Mouse (Mus musculus) inflammation-experienced regulatory T-cells, adult 6 months (primary cell): Measurements from ENCODE around the gene Iqschfp. TPM values are rescaled to one million over a fixed set of nuclear protein-coding genes. Genes with fewer than 3 reads are reported as not detected.

Experiments
- ATAC-seq: one replicate; pipeline ENCODE4 v1.8.0; 2017
- polyA plus RNA-seq, 3 experiments: library from polyadenylated mRNA; unstranded; fragments of 100-300 nt; shearing (Covaris generic); gene quantifications; one replicate each; pipeline ENCODE4 v1.2.1; 2017

Gene Iqschfp
- polyA plus RNA-seq, 3 experiments from 2014 or later, result not detected

DNA sequence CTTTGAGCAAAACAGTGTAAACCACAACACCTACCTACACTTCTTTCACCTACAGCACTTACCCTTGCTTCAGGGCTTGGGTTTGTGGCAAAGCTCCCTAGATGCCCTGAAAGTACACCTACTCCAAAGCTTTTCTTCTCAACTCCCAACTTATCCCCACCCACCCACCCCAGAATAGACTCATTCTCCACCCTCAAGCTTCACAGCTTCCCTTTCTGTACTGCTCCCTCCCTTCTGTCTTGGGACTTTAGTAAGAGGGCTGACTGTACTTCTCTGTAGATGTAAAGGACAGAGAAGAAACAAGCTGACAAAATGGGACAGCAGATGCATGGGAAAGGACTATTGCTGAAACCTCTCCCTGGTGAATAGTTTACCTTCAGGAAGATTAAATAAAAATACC lies 476.0 kb downstream of the Iqschfp start:
- ATAC-seq, result no peak

DNA sequence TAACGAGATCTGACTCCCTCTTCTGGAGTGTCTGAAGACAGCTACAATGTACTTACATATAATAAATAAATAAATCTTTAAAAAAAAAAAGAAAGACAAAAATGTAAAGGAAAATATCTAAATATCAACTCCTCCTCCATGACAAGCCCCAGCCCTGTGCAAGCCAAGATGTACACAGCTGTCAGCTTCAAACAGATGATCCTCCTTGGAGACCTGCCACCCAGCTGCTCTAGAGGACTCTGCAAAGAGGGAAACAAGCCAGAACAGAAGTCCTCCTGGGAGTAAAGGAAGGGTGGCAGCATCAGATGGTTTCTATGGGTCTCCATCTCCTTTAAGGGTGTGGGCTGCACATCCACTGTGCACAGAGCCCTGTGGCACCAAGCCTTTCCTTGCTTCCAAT lies 480.9 kb downstream of the Iqschfp start:
- ATAC-seq, result no peak

DNA sequence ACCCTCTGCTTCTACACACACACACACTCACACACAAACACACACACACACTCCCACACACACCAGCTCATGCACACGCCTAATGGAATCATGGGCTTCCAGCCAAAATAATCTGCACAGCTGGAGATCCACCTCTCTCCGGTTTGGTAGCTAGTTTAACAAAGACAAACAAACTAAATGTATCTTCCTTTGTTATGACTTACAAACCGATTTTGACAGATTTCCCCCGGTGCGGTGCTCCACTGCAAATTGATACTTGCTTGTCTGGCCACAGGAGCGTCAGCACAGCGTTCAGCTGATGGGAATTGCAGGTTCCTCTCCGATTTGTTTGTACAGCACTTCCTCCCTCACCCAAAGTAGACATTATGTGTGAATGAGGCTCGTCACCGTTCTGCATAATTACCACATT lies 483.1 kb downstream of the Iqschfp start:
- no peak for ATAC-seq

DNA sequence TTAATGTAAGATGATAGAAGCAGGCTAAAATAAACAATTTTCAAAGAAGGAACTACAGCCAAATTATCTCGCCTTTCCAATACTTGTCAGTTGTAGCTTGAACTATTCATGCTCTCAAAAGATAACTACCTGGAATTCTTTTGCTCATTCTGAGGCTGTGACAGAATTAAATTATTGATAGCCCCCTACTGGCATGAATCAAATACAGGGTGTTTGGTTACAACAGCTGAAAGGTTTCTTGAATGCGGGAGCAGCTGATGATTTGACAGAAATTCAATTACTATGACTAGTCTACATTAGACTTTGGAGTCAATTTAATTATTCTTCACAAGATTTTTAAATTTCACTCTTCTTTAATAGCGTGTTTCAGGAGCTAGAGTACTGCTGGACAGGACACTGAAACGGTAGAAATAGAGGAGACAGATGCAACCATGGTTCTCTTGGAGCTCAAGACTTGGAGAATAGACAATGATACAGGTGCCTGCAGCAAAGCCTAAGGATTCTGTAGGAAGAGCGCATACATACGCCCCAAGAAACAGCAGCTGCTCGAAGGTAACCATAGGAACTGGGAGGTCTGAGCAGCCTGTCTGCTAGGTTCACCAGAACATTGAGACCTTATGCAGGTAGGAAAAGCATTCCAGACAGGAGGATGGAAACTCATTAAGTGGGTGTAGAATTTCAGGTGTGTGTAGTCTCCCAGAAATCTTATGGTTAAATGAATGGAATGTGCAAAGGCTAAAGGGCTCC lies 485.6 kb downstream of the Iqschfp start:
- ATAC-seq, result no peak

DNA sequence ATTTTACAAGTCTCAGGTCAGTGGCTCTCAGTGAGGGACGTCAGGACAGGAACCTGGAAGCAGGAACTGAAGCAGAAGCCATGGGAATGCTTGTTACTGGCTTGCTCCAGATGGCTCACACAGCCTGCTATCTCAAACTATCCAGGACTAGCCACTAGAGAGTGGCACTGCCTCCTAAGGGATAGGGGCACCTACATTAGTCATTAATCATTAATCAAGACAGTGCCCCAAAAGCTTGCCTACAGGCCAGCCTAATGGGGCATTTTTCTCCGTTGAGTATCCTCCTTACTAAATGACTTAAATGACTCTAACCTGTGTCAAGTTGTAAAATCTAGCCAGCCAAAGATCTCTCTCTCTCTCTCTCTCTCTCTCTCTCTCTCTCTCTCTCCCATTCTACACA lies 486.8 kb downstream of the Iqschfp start:
- no peak for ATAC-seq

DNA sequence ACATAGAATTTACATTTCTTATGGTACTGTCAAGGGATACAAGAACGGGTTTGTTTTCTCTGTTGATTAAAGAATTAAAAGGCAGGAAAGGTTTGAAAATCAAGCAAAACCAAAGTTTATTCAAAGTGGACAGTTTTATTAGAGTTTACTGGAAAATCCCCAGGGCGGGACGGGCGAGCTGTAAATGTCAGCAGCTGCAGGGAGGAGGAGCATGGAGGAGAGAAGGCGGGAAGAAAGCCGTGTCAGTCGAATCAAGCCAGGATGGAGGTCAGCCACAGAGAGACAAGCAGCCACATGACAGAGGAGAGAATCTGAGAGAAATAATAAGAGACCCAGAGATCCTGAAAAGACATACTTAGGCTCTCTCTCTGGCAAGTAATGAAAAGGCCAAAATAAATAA lies 487.2 kb downstream of the Iqschfp start:
- no peak for ATAC-seq

DNA sequence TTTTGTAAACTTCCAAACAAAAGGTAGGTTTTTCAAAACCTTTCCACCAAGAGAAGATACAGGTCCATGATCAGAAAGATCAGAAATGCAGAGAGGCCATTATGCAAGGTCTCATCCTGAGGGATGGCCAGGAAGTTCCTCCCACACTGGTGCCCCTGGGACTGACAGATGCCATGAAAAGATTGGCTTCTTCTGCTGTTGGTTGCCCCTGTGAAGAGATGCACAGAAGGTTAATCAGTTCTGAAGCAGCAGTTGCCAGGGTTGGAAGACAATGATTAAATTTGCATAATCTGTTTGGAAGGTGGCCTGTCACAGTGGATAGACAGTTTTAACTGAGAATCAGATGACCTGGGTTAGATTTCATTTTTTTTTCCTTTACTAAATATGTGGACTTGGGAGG lies 491.6 kb downstream of the Iqschfp start:
- ATAC-seq, result no peak

DNA sequence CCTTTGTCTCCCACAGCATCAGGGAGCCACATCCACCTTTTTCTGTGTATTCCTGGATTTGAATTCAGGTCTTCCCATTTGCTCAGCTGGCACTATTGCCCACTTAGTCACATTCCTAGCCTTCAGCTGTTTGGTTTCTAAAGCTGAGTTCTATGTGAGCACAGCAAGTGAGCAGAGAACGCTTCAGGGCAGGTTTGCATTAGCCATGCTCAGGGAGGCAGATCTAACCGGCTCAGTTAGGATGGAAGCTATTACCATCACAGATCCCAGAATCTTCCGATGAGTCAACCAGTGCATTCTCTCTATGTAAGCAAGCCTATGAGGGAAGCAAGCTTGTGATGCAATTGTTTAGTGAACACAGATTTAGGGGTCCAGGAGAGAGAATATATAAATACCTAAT lies 493.5 kb downstream of the Iqschfp start:
- no peak for ATAC-seq

DNA sequence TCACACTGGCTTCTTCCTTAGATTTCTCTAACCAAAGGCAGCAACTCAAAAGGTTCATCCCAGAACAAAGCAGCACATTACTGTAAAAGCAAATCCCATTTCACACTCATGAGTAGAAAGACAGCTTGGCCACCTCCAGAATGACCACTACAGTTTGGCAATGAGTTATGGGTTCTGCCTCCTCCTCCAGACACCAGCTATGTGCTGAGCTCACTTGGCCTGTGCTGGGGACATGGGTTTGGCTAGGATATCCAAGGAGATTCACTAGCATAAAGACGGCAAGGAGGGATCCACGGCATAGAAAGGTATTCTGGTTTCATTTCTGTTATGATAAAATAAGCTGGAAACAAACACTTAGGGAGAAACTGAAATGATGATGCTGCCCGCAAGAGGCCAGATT lies 496.0 kb downstream of the Iqschfp start:
- no peak for ATAC-seq

DNA sequence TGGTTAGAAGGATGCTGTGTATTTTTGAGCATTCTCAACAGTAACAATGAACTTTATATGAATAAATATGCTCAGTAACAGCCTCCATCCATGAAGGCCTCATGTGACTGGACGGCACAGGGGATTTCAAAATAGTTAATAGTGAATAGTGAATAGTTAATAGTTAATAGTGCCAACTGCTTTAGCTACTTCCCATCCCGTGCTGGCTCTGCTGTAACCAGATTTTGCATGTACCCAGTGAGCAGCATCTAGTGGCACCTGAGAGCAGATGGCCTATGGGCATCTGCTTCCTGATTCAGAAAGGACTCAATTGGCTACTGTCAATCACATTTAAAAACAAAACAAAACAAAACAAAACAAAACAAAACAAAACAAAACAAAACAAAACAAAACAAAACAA lies 501.5 kb downstream of the Iqschfp start:
- no peak for ATAC-seq

DNA sequence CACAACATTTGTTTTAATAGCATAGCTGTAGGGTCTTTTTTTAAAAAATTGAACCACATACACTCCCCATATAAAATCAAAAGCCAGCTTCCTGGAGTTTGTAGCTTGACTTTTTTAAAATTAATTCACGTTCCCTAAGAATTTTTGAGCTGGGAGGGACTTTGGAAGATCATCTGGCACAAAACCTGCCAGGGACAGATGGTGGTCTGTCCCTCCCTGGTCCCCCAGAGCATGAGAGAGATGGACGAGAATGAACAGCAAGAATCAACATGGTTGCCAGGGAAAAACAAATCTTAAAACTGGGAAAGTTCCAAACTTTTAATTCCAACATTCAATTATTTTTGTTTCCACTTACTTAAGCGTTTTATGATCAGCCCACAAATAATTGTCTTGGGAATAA lies 506.7 kb downstream of the Iqschfp start:
- ATAC-seq, result no peak

DNA sequence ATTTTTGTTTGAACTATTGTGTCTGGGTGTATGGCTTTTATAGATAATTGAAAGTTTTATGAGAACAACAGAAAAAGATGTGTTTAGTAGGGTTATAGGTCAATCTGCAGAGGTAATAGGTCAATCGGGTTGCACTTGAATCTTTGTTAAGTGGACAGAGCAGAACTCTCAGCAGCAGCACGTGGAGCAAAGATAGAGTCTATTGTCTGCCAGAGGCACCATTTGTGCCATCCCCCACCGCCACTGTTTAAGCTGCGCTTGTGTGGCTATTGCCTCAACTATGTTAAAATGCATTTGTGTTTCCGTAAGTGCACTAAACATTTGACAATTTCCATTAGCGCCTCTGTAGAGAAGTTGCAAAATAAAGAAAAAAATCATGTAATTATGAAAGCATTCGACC lies 508.1 kb downstream of the Iqschfp start:
- no peak for ATAC-seq

DNA sequence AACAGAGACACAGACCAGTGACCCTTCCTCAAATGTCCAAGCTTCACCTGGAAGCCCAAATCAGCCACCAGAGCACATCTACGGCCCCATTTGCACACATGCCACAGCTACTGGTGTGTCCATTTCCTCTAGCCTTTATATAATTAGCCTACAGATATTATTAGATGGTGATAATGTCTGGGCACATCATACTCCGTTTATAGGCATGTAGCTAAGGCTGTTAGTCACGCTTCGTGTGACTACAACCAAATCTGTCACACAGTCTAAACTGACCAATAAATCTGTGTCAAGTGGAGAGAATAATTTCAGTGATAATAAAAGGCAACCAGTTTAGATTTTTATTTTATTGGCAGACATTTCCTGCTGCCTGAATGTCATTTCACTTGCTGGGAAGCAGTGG lies 511.3 kb downstream of the Iqschfp start:
- no peak for ATAC-seq

DNA sequence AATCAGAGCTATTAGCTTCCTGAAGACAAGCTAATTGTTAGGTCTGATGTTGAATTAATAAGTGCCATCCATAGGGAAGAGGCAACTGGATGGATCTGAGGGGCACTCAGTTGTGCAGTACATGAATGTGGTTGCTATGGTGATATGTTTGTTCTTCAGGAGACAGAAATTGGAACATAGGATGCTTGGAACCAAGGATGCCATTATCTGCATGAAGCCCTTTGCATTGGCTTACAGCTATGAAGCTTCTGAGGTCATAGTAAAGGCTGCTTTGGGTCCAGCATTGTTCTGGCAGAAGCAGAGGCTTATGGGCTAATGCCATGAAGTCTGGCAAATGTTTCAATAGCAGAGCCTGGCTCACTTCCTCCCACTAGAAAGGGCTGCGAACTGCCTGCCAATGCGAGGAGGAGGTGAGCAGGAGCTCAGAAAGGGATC lies 511.8 kb downstream of the Iqschfp start:
- no peak for ATAC-seq

DNA sequence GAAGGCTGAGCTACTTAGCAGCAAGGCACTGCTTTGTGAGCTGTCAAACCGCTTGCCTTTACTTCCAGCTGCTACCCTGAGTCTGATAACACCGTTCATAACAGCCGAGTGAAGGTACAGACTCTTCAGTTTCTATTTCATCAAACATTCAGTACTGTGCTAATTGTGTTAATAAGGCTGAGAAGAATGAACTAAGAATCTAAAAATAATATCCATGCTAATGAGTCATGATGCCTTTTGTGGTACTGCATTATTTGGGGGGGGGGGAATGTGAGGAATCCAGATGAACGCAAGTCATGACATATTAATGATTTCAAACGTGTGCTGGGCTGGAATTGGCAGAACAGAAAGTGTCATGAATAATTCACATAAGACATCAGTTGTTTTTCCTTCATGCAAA lies 513.7 kb downstream of the Iqschfp start:
- no peak for ATAC-seq

DNA sequence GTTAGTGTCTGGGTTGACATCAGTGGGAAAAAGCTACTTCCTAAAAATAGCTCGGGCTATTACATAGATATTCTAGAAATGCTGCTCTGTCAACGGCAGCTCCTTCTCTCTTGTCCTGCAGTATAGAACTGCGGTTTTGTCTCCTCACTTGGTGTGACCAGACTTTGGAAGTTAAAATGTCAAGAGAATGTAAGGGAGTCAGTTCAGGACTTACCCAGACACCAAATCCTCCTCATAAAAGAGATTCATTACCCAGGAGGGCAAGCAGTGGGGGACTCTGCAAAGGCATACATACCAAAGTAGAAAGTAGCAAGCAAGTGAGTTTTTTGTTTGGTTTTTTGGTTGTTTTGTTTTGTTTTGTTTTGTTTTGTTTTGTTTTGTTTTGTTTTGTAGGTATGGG lies 520.2 kb downstream of the Iqschfp start:
- ATAC-seq, result no peak

DNA sequence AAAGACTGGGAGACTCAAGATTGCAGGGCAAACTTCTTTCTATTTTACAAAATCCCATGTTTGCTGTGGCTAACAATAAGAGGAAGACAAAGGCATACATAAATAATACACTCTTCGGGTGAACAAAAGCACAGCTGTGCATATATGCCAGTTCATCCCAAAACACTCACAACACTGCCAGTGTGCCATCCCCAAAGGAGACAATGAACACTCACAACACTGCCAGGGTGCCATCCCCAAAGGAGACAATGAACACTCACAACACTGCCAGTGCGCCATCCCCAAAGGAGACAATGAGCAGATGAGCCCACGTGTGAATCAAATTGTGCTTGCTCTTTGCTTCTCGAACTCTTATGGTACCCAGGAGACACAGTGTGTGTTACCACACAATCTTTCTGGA lies 527.8 kb downstream of the Iqschfp start:
- no peak for ATAC-seq

DNA sequence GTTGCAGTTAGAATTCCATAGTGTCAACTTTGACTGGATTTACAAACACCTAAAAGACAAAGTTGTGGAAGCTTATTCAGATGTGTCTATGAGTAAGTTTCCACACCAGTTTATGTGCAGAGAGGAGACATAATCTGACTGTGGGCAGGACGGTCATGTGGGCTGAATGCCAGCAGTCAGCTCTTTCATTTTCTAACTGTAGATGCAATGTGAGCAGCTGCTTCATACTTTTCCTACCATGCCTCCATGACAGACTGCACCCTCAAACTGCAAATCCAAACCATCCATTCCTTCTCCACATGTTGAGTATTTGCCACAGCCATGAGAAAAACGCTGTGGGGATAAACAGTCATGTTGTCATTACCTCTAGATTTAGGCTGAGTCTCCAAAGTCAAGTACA lies 528.9 kb downstream of the Iqschfp start:
- ATAC-seq, result no peak

DNA sequence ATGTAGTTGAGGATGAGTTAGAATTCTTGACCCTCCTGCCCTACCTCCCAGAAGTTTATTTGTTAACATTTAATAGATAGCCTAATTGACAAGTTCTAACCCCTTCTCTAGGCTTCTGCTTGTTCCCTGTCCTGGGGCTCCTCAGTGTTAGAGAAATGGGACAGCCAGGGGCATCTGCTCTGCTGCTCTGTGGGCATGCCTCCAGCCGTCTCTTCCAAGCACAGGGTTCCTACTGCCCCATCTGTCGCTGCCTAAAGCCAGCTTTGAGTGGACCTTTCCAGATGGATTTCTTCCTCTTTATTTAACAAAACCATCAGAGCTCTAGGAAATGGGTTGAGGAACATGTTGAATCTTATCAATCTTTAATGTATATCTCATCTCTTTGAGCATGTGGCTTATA lies 529.8 kb downstream of the Iqschfp start:
- no peak for ATAC-seq

DNA sequence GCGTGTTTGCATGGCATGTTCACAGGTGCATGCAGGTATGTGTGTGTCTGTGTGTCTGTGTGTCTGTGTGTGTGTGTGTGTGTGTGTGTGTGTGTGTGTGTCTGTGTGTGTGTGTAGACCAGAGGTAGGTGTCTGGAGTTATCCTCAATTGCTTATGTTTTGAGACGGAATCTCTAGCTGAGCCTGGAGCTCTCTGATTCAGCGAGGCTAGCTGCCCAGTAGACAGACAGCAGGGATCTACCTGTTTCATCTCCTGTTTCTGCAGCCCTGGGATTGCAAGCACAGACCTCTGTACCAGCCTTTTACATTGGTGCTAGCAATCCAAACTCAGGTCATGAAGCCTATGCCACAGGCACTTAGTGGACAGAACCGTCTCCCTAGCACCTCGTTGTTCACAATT lies 536.0 kb downstream of the Iqschfp start:
- ATAC-seq, result no peak

DNA sequence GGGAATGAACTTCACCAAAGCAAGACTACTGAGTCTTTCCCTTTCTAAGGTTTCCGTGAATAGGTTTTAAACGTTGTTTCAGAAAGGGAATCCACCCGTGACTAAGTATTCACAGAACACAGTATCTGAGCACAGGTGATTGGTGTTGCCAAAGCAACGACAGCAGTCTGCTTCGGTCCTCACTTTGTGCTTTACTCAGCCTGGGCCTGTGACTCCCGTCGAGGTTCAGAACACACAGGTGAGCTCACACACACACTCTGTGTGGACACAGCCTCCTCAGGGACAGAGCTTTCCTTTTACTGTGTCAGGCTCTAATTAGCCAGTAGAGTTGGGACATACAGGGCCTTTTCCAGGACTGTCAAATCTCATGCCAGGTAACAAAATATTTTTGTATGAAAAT lies 542.4 kb downstream of the Iqschfp start:
- ATAC-seq, result no peak

DNA sequence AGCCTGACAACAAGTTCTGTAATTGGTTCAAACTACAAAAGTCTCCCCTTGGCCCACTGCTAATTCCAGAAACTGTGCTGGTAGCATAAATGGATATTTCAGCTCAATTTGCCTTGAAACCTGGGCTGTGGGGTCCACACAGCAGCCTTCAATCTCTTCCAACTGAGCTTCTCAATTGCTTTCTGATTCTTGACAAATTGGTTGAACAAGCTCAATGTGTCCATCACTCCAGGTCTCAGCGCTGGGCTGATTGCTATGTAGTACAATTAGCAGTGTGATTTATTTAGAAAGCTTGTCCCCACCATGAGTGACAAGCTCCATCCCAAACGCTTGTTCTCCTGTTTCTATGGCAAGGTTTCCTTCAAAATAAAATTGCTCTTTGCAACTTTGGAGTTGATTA lies 542.9 kb downstream of the Iqschfp start:
- ATAC-seq, result no peak

DNA sequence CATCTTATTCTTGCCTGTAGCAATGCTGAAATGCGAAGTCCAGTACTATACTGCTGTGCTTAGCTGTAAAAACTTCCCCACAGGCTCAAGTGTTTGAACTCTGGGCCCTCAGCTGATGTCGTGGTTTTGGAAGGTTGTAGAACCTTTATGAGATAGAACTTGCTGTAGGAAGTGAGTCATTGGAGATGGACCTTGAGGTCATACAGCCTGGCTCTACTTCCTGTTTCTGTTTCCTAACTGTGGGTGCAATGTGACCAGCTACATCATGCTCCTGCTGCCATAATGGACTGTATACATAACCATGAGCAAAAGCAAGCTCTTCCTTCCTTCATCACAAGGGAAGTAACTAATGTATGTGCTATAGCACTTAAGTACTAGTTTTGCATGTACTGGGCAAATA lies 556.4 kb downstream of the Iqschfp start:
- no peak for ATAC-seq

DNA sequence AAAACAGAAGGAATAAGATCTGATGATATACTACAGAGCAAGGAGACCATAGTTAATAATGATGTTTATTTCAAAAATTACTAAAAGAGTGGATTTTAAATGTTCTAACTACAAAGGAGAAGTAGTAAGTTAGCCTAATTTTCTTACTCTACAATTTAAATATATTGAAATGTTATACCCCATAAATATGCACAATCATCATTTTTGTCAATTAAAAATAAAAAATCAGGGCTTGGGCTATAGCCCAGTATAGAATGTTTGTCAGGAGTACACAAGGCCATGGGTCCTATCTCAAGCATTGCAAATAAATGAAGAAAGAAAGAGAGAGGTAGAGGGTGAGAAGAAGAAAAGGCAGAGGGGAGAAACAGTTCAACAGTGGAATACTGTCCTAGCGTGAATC lies 559.6 kb downstream of the Iqschfp start:
- no peak for ATAC-seq

DNA sequence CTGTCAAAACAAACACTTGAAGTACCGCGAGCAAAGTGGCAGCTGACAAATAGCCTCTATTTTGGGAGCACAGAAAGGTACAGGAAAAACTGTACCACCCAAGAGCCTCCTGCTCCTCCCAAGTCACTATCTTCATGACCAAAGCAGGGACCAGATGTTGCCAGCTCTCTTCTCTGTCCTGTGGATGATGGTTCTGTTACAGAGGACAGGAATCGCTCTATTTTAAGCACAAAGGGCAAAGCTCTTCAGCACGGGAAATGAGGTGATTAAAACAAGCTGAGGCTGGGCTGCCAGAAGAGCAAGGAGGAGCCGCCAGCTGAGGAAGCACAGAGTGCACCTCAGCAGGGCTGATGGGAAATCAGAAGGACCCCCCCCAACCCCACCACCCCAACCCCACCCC lies 561.2 kb downstream of the Iqschfp start:
- no peak for ATAC-seq
